Mouse (Mus musculus): ENCODE results near the gene Tmem145.

- TF ChIP-seq CTCF (IDR thresholded peaks at IDR 0.05; ENCODE audit: low read depth) (no peak), EP300 (IDR thresholded peaks at IDR 0.05; ENCODE audit: low read depth) (no peak; the same call in 1 of the 2 replicates)
Observed at GRCm38 (mm10) chr7:25277998-25278340, 27.9 kb upstream of the Tmem145 start.
